Mouse (Mus musculus): ENCODE measurements around the gene Faiml.

GRCm38 (mm10) chr9:99212643-99213042, 24.4 kb downstream of the Faiml start:
- TF ChIP-seq EP300 (IDR thresholded peaks at IDR 0.05; ENCODE audit: insufficient read depth, low read depth, low read length) = no peak
- TF ChIP-seq CTCF (IDR thresholded peaks at IDR 0.05; ENCODE audit: low read depth, low read length) = no peak

All from ES-Bruce4 (cell line).